Comparison of ENCODE assay signal across 23 mouse cellular contexts in the genomic region with DNA sequence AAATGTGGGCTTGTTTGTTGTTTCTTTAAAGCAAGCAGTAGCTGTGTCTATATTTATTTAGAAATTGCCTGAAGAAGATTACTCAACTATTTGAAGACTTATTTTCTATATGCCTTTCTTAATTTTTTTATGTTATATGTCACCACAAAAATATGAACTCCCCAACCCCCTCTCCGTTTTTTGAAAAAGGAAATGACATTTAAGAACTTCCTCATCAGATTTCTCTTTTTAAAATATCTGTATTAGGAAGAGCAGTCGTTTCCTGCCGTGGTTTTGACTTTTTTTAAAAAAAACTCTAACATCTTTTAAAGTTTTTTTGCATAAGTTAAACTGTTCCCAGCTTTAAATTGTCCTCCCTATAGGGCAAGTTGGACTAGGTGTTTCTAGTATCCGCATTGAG. TPM values are rescaled to one million over a fixed set of nuclear protein-coding genes. Genes with fewer than 3 reads are reported as not detected.
DNase-seq lines count a peak whose midpoint lies in the region; ATAC-seq and TF ChIP-seq lines count a peak whose summit lies in the region.
"Had no signal": no experiment of that assay in that cellular context is flagged by ENCODE, and none has a peak within 500 bp of the region (broad histone marks: within the 10 kb centered on the region; RNA-seq: fewer than 3 reads in every experiment).

No protein-coding gene starts in this region.

- H3K27ac ChIP-seq in liver, adult 2 months (replicated peaks; ENCODE audit: insufficient read depth, low read depth, low read length) = 0 out of 2 replicates have a peak overlapping the region, but pooled peaks have one; percentile 16
- H3K27ac ChIP-seq: embryonic facial prominence, embryonic 15.5 days; forebrain, embryonic 10.5 days; heart, embryonic 10.5 days; hindbrain, embryonic 14.5 days had no signal

- H3K36me3 ChIP-seq in liver, adult 2 months (ENCODE audit: control insufficient read depth, insufficient read depth, low read length) = peaks cover 24% of the 10 kb centered on the region

- 82% methylated on average over 4 of the region's 4 CpGs for WGBS in liver, adult 2 months

- TF ChIP-seq CTCF in liver, adult 2 months (IDR thresholded peaks at IDR 0.05; ENCODE audit: low read depth, low read length) = no peak

- H3K4me3 ChIP-seq in liver, adult 2 months (ENCODE audit: insufficient read depth, low read depth, low read length) = no peak overlapping the region
- H3K4me3 ChIP-seq: embryonic facial prominence, embryonic 15.5 days; erythroblast, embryonic 14.5 days; forebrain, embryonic 10.5 days; heart, embryonic 10.5 days had no signal

- ATAC-seq in activated CD4-positive, CD25-positive, alpha-beta regulatory T cell, adult 4 months = peak; percentile 58
- ATAC-seq in inflammation-experienced regulatory T-cells, adult 6 months = peak; percentile 39
- ATAC-seq: forebrain, embryonic 14.5 days had no signal

- H3K9ac ChIP-seq in liver, adult 2 months (ENCODE audit: low read depth, low read length) = no peak overlapping the region
- H3K9ac ChIP-seq: embryonic facial prominence, embryonic 15.5 days; hindbrain, embryonic 14.5 days had no signal

- no peak for DNase-seq in liver, adult 2 months (ENCODE audit: extremely low read depth, low read depth, low spot score)
- no peak for DNase-seq in liver
- no peak for DNase-seq in lung, postnatal 4 days
- no peak for DNase-seq in layer of hippocampus, adult 11-12 months (ENCODE audit: low spot score)
- DNase-seq in kidney, adult 18-20 months = no peak
- DNase-seq: adrenal gland, postnatal 14 days; cerebellum, adult 18-20 months; cerebellum, adult 9-11 months; embryo, embryonic 11 days; gastrocnemius, postnatal 36 days; heart, adult 18-20 months; heart, postnatal 10 days had no signal

- H3K27me3 ChIP-seq in liver, adult 2 months (ENCODE audit: control insufficient read depth, insufficient read depth, low read length) = no peaks in the 10 kb centered on the region
- H3K27me3 ChIP-seq: embryonic facial prominence, embryonic 15.5 days had no signal

- no peaks in the 10 kb centered on the region for H3K79me2 ChIP-seq in liver, adult 2 months (ENCODE audit: control insufficient read depth, insufficient read depth, low read length)

- no peak for TF ChIP-seq POLR2A in liver, adult 2 months (IDR thresholded peaks at IDR 0.05; ENCODE audit: extremely low read depth, insufficient read depth, low read length)

- H3K4me1 ChIP-seq in liver, adult 2 months (ENCODE audit: control insufficient read depth, insufficient read depth, low read length) = 0 out of 2 replicates have a peak, but pooled peaks cover 3% of the 10 kb centered on the region
- H3K4me1 ChIP-seq: forebrain, embryonic 10.5 days; heart, embryonic 10.5 days had no signal

RNA-seq across cellular contexts. Expression of gene Traf6, which starts 21.1 kb away (rescaled TPM):
- total RNA-seq in liver, adult 2 months (2014; rRNA removed) = 7.7 and 9.5 TPM in 2 replicates
- polyA plus RNA-seq in liver, adult 2 months (2012; rRNA removed) = 5.4 and 6.0 TPM in 2 replicates
- polyA plus RNA-seq in activated CD4-positive, CD25-positive, alpha-beta regulatory T cell, adult 4 months (2017; shearing (Covaris generic)) = 10 to 100 TPM; 14.1 to 14.8 TPM
- polyA plus RNA-seq in inflammation-experienced regulatory T-cells, adult 6 months (2017; shearing (Covaris generic)) = 10 to 100 TPM; 10.8 to 15.1 (median 14.4) TPM

RNA-seq across cellular contexts. Expression of gene B230118H07Rik, which starts 50.0 kb away (rescaled TPM):
- 17.1 and 26.6 TPM in 2 replicates for total RNA-seq in liver, adult 2 months (2014; rRNA removed)
- 1.6 and 2.5 TPM in 2 replicates for polyA plus RNA-seq in liver, adult 2 months (2012; rRNA removed)
- 1 to 10 TPM; 2.4 to 2.5 TPM for polyA plus RNA-seq in activated CD4-positive, CD25-positive, alpha-beta regulatory T cell, adult 4 months (2017; shearing (Covaris generic))
- polyA plus RNA-seq in inflammation-experienced regulatory T-cells, adult 6 months (2017; shearing (Covaris generic)) = under 1 TPM in 2 of 3 experiments, not detected in 1; 0.59 to 0.79 TPM

RNA-seq across cellular contexts. Expression of gene Rag1, which starts 50.0 kb away (rescaled TPM):
- not detected in 2 replicates for total RNA-seq in liver, adult 2 months (2014; rRNA removed)
- not detected in 2 replicates for polyA plus RNA-seq in liver, adult 2 months (2012; rRNA removed)
- not detected for polyA plus RNA-seq in activated CD4-positive, CD25-positive, alpha-beta regulatory T cell, adult 4 months (2017; shearing (Covaris generic))
- polyA plus RNA-seq in inflammation-experienced regulatory T-cells, adult 6 months (2017; shearing (Covaris generic)) = not detected
- total RNA-seq: ES-E14; gastrocnemius, adult 8-10 months; heart, adult 18-20 months had no signal
- polyA plus RNA-seq: erythroblast, embryonic 14.5 days; forebrain, embryonic 10.5 days; heart, embryonic 10.5 days; heart, embryonic 14.5 days had no signal
